Mouse (Mus musculus) spleen, adult 18-20 months (tissue): ENCODE measurements around the gene Arhgef16.

Source experiments
- DNase-seq, 2 experiments: peaks; one replicate each; pipeline ENCODE4 v3.0.0; 2022; ENCODE audit warnings: mixed read lengths in 2 of 2

The Arhgef16 gene

DNA sequence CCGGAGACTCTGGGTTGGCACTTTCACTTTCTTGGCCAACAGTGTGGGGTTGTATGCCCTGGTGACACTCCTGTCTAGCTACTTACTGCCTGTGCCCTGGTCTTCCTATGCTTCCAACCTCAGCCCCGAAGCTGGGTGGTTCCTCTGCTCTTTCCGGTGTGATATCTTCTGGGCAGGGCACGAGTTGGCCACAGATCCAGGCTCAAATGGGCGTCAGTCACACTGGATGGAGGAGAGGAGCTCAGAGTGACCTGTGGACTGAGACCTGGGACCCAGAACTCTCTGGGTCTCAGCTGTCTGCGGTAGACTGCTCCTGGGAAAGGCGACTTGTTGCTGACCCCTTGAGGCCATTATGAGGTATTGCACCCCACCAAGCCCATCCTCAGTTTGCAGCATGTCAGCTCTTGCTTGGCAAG lies at the start of gene Arhgef16:
Gene Arhgef16, minus strand, starts transcription at position 211 of the 416 bp plus-strand sequence.
- DNase-seq = peak in 1 of 2 experiments; percentile 12

DNA sequence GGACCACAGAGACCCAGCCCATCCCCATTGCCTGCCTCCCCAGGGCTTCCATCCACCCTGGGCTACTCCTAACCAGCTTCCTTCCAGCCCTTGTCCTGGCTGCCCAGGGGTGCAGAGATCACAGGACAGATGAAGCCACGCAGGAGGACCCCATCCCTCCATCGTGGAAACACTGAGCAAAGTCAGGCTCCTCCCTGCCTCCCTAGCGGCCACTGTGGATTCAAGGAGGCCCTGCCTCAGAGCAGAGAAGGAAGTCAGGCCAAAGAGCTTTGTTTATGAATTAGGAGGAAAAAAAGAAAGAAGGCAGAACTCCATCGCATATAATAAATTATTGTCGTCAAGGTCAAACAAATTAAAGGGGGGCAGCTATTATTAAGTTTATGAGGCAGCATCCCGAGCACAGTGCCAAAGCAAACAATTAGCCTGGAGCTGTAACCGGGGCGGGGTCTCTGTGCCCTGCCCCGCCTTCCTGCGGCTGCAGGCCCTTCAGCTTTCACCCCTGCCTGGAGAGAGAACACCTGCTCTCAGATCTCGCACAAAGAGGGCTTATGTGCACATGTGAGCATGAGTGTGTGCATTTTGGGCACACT lies 46.8 kb upstream of the Arhgef16 start:
- DNase-seq = no peak

DNA sequence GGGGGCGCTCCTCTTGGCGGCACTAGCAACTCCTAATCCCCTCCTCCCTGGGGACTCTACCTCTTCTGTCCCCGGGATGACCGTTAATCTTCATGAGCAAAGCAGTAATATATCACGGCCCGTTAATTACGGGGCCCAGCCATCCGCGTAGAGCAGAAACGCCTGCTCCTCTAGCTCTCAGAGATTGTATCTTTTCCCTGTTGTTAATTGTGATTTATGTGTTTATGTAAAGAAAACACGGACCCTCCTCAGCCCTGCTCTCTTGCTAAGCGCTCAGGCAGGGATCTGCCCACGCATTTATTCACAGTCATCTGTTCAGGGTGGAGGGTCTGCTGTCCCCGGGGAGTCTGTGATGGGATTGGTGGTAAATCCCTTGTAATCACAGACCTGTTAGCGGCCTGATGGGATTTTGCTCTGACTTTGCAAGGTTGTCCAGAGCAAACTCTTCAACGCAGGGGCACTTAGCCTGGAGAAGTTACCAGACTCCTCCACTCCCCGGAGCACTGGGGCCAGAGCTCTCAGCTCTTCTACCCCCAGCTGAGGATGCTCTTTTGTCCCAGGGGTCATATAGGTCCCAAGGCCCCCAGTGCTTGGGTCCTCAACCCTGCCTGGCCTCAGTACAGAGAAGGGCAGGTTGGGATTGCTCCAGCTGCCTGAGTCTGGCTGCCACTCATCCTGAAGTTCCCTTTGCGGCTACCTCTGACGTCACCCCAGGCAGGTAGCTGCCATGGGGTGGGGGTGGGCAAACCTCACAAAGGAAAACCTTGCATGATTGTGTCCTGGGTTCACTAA lies 45.5 kb upstream of the Arhgef16 start:
- DNase-seq = no peak

DNA sequence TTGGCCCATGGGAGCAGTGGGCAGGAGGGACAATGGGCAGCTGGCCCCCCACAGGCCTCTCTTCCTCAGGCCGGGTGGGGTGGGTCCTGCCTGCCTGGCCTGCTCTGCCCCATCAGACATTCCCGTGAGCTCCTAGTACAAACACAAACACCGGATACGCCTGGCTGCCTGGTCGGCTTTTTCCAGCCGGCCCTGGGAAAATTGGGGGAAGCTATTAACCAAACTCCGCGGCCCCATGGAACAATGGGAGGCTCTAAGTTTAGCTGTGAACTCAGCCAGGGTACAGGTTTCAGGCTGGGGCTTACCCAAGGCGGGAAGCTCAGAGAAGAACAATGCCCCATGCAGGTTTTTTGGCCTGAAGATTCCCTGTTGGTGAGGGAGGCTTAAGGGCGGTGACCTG lies 35.2 kb upstream of the Arhgef16 start:
- DNase-seq = no peak

DNA sequence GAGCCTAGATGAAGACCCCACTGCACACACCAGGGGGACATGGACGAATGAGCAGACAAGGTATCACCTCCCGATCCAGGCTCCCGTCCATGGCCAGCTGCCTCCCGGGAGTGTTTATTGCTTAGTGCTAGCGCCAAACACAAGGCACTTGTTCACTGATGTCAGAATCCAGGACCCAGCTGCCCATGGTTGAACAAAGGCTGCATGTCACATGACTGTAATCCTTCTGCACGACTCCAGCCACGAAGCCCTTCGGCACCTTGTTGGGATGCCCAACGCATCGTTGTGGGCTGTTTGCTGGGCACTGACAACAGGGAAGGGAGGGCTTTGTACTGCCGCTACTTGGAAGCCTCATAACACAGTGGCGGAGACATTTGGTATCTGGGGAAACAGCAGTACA lies 34.3 kb upstream of the Arhgef16 start, which contains the start of gene B230104I21Rik:
Gene B230104I21Rik, plus strand, starts transcription at position 367 of the 400 bp plus-strand sequence.
- no peak for DNase-seq

DNA sequence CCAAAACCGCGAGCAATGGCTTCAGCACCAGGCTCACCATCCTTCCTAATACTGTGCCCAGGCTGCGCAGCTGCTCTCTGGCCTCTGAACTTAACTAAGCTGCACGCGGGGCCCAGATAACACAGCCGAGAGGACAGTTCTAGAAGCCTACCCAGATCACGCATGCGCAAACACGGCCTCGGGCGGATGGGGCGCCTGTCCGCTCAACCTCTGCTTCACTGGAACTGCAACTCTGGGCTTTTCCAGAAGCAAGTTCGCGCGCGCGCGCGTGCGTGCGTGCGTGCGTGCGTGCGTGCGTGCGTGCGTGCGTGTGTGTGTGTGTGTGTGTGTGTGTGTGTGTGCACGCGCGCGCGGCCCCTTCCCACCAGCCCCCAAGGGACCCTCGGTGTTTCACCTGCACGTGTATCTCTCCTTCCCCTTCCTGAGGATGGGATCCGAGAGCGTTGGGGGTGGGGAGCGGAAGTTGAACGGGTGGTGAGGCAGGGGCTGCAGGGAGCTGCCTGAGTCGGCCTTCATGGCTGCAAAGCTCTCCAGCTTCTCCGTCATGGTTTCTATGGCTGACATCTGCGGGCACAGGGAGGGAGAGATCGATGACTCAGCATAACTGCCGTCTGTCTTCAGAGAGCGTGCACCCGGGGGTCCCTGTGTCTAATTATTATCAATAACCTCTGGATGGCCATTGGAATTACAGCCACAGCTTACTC lies 33.4 kb upstream of the Arhgef16 start:
- no peak for DNase-seq

DNA sequence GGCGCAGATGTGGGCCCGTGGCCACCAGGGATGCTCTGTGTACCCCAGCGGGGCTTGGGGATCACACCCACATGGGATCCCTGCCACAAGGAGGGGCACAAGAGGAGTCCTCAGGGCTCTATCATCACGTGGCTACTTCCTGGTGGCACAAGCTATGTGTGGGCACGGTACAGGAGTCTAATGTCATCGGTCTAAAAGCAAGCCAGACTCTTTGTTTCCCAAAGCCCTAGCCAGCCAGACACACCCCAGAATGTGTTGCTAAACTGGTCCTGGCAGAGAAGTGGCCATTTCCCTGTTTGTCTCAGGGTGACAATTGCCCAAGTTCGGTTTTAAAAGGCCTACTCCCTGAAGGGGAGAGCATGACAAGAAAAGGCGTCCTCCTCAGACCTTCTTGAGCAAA lies 31.8 kb upstream of the Arhgef16 start:
- DNase-seq = no peak

DNA sequence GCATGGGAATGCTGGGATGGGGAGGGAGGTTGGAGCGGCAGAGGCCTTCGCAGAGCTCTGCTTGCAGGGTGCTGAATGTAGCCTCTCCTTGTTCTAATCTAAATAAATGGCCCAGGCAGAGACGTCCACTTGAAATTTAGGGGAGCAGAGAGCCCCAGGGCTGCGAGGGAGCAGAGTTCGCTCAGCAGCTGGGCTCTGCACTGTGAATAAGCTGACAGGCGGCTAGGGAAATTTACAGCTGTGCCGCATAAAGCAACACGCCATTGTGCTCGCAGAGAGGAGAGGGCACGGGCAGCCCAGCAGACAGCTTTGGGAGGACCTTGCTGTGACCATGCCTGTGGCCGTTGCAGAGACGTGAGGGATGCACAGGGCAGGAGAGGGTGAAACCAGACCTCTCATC lies 29.8 kb upstream of the Arhgef16 start:
- no peak for DNase-seq

DNA sequence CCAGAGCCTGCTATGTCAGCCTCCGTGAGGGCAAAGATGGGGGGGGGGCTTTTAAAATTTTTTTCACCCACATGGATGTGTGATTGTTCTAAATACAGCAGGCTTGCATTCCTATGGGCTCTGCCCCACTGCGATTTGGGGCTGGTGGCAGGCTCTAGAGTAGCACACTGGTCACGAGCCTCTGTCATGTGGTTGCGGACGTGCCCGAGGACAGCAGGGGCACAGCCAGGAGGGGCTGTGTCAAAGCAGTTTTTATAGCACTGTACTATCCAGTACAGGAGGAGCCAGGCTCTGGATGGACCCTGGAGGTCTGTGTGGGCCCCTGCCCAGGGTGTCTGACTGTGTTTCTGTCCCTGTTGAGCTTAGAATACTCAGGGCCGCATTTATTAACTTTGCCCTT lies 28.5 kb upstream of the Arhgef16 start:
- DNase-seq = no peak

DNA sequence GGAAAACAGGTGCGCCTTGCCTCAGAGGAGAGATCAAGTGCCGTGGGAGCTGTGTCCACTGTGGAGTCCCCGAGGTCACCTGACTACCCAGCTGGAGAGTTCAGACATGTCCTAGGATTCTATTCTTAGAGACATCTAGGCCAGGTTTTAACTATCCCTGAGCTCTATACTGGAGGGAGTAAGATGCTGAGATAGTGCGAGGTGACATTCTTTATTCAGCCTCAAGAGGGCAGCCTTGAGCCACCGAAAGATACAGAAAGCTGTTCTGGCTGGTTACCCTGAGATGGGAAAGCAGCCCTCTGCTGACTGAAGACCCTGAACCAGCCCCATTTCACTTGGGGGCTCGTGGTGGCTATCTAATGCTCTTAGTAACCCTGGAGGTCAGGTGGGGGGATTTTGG lies 27.4 kb upstream of the Arhgef16 start:
- peak in 1 of 2 experiments; percentile 25 for DNase-seq

DNA sequence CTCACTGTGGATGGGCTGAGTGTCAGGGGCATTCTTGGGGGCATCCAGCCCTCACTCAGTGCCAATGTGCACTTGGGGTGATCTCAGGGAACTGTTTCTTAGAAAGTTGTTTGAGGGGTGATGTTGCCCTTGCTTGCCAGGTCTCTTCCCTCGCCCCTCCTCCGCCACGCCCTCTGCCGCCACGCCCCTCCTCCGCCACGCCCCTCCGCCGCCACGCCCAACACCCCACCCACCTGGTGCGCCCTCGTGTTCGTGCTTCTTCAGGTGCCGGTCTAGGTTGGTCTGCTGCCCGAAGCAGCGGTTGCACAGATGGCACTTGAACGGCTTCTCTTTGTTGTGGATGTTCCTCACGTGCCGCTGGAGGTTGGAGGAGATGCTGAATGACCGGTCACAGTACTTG lies 27.0 kb upstream of the Arhgef16 start:
- no peak for DNase-seq

DNA sequence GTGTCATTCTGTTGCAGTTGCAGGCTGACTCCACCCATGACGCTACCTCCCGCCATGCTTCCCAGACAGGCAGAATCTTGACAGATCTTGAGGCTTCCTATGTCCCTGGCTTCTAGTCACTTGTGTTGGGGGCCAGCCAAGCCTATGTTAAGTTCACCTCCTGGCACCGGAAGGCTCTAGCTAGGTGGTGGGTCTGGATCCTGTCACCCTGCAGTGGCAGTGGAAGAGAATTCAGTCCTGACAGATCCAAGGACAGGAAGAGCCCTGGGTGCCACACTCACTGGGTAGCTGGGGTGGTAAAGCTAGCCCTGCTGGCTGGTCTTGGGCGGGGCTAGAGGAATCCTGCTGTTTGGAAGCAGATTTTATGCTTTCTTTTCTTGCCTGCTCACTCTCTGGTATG lies 23.9 kb upstream of the Arhgef16 start:
- no peak for DNase-seq

DNA sequence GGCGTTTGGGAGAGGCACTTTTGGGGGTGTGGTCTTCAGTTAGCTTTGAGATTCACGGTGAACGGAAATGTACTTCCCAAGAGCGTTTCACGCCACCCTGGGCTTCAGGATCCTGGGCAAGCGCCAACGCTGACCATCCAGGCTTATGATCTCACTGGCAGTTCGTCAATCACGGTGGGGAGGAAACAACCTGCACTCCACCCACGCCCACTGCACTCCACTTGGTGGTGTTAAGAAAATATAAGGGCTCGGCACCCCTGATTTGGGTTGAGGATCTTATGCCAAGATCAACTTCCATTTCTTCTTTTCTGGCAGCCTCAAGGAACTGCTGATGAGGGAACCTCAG lies 12.1 kb upstream of the Arhgef16 start:
- no peak for DNase-seq

DNA sequence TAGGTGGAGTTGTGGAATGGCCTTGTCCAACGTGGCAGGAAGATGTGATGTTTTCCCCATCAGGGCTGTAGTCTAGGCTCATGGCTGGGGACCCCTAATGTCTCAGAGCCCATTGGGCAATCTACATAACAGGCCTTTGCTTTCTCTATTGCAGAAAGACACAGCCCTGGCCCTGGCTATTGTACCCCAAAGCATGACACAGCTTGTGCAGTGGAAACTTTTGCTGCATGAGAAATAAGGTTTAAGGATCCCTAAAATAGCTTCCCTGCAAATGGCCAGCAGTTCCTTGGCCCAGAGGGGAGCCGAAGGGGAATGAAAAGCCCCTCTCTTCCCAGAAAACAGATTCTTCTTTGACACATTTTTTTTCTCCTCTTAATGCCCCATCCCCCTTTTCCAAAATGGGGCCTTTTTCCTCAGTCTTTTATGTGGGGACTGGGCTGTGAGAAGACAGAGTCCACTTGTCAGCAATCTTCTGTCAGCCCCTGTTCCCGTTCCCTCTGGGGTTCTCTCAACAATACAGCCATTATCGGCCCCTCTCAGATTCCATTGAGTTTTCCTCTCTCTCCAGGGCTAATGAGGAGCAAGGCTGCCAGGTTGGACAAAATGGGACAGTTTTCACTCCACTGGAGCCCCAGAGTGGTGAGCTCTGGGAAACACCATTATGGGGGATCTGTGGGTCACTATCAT lies 11.6 kb upstream of the Arhgef16 start:
- DNase-seq = no peak

DNA sequence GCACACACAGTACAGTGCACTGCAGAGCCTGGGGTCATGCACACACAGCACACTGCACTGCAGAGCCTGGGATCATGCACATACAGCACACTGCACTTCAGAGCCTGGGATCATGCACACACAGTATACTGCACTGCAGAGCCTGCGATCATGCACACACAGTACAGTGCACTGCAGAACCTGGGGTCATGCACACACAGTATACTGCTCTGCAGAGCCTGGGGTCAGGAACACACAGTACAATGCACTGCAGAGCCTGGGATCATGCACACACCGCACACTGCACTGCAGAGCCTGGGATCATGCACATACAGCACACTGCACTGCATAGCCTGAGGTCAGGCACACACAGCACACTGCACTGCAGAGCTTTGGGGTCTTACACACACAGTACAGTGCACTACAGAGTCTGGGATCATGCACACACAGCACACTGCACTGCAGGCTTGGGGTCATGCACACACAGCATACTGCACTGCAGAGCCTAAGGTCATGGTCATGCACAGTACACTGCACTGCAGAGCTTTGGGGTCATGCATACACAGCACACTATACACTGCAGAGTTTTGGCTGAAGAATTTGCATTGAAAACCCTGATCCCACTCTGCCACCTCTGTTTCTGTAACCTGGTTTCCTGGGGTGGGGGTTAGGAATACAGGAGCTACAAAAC lies 10.8 kb upstream of the Arhgef16 start:
- DNase-seq = no peak

DNA sequence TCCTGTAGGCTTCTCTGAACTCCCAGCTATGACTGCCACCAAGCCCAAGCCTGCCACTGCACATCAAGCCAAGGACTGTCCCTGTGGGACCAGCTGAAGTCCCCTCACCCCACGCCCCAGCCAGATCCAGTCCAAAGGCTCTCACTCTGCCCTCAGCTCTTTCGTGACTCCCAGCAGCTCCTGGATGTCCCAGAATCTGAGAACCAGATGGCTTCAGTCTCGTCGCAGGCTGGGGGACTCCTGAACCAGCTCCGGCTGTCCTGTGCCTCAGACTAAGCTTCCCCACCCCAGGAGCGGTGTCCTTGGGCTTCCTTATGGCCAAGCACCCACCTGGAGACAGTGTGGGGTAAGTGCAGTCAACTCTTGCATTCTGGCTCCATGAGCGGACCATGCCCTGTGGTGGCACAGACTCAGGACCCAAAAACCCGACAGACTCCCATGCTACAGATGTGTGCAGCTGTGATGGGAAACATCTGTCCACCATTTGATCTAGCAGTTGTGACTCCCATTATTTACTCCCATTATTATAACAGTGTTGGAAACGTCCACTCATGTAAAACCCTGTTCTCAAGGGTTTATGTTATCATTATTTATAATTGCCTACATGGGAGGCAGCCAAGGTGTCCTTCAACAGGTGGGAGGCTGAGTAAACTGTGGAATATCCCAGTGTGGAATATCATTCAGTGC lies 9.2 kb upstream of the Arhgef16 start:
- no peak for DNase-seq

DNA sequence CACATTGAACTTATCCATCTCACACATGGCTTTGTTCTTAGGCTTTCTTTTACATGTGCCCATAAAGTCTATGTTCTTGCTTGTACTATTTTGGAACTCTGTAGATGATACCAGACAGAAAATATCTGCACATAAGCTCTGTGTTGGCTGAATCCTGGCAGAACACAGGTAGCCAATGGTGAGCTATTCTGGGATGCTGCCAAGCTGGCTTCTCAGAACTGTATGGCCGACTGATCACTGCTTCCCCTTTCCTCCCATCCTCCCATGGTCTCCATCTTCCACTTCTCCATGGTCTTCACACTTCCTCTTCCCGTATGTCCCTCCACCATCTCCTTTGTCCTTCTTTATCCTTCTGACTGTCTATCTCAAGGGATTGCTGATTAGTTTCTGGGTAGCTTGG lies 7.7 kb upstream of the Arhgef16 start:
- DNase-seq = no peak

DNA sequence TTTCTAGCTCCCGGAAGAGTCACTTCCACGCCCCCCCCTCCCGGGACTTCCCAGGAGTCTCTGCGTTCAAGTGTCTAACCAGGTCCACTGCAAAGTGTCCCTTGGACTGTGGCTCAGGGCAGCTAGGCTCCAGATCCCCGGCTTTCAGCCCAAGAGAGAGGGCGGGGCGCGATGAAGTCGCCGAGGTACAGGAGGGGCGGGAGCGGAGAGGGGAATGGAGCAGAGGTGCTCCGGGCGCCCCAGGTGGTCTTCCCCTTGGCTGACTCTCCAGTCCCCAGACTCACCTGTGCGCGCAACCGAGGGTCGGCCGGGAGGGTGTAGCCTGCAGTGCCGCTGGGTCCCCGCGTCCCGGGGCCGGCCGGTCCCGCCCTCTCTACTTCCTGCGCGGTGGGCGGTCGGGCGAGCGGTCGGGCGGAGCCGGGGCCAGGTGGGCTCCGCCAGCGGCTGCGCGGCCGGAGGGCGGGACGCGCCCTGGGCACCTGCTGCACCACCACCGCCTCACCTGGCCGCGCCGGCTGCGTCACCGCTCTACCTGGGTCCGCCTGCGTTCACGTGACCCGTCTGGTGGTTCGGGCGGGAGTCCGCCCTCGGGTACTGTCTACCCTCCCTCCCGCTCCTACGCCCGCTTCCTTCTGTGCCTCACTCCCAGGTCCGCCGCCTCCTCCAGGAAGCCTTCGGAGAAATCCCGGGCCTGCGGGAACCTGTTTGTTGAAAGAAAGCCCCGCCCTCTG lies 1.8 kb downstream of the Arhgef16 start:
- DNase-seq = no peak

DNA sequence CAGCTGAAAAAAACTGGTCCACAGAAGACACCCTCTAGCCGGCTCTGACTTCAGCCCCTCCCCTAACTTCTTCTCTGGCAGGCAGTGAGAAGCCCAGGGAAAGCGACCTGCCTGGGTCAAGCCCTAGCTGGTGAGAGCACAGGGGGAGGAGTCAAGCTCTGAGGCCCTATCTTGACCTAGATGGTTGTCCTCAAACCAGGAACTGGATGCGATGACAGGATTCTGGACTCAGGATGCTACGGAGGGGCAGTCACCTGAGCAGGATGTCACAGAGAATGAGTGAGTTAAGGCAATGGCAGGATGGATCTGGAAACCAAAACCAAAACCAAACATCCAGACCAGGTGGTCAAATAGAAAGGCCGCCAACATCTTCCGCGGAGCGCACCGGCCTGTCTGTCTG lies 3.7 kb downstream of the Arhgef16 start:
- no peak for DNase-seq

DNA sequence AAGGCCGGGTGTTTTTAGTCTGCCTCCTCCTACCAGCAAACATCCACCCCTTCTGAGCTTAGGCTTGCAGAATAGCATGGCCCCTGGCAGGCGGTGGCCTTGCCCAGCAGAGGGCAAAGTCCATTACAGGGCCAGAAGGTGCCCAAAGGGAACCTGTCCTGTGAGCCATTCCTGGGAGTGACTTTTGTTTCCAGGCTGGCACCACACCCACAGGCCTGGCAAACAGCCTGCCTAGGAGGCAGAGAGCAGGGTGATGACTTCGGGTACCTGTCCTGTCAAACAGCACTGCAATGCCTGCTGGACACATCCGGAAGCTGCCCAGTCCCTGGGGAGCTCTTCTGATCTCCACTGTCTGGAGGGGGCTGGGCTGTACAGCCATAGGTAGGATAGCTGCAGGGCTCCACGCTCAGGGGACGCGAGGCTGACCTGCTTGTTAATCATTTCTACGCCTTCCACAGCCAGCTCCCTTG lies 7.2 kb downstream of the Arhgef16 start:
- DNase-seq = no peak

DNA sequence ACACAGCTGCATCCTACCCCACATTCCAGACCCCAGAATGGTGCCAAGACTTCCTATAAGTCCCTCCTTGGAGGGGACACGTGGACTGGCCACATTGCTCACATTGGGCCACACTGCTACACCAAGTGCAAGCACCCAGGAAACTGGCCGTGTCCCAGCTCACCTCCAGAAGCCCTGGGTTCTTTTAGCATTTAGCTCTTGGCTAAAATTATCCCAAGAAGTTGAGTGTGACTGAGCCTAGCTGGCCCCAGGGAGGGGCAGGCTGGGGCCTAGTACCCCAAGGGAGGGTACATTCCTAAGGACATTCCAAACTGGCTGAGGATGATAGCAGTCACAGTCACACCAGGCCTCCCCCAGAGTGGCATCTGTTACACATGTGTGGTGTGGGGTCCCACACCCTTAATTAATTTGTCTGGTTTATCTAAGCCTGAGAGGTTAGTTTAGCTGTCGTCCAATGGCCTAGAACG lies 7.7 kb downstream of the Arhgef16 start:
- DNase-seq = no peak
